8 mouse cellular contexts compared by ENCODE assay signal in genomic region chr12:67059136-67060014, GRCm38 (mm10).
DNase-seq lines count a peak whose midpoint lies in the region; ATAC-seq lines count a peak whose summit lies in the region.

No protein-coding gene starts in this region.

- H3K4me2 ChIP-seq in midbrain, embryonic 15.5 days: no peak overlapping the region

- H3K9me3 ChIP-seq in midbrain, embryonic 15.5 days: no peaks in the 10 kb centered on the region

- ATAC-seq in midbrain, embryonic 15.5 days (replicated peaks): peak; percentile 90

- H3K27me3 ChIP-seq in midbrain, embryonic 15.5 days (replicated peaks): no peaks in the 10 kb centered on the region

- H3K9ac ChIP-seq in midbrain, embryonic 15.5 days: no peak overlapping the region

- no peak overlapping the region for H3K4me3 ChIP-seq in midbrain, embryonic 15.5 days

- H3K27ac ChIP-seq in midbrain, embryonic 15.5 days: no peak overlapping the region

- peak; percentile 57 for DNase-seq in adrenal gland, postnatal 10 days
- no peak for DNase-seq in adrenal gland, postnatal 25 days
- DNase-seq in 3134 (ENCODE audit: extremely low read depth, insufficient read length, low spot score): peak; percentile 60
- DNase-seq in embryo, embryonic 11 days: peak; percentile 7
- peak; percentile 91 for DNase-seq in hindlimb bud, embryonic 11.5 days (ENCODE audit: extremely low spot score, low read depth, low spot score)
- no peak for DNase-seq in urinary bladder, adult 18-20 months (ENCODE audit: low spot score in 2 of 2)
- DNase-seq in thymus, adult 18-20 months: no peak

- no peaks in the 10 kb centered on the region for H3K4me1 ChIP-seq in midbrain, embryonic 15.5 days

- no peaks in the 10 kb centered on the region for H3K36me3 ChIP-seq in midbrain, embryonic 15.5 days (replicated peaks)

- 61% methylated on average over 19 of the region's 19 CpGs for WGBS in midbrain, embryonic 15.5 days

Comparison
In these comparisons a context has a peak if more than half of its experiments do, and no peak if none do; other contexts are left out.
1. DNase-seq: peak in adrenal gland, postnatal 10 days (single experiment), 3134 (single experiment), embryo, embryonic 11 days (single experiment) and hindlimb bud, embryonic 11.5 days (single experiment); none in adrenal gland, postnatal 25 days (single experiment), urinary bladder, adult 18-20 months (0 of 2) and thymus, adult 18-20 months (0 of 2).